Mouse (Mus musculus) skeletal muscle tissue, adult 2 months (tissue): ENCODE measurements around the gene Farp2.

ENCODE experiments used
- DNase-seq: peaks from one replicate; pipeline ENCODE4 v3.0.0-alpha.2; 2012; ENCODE audit warnings: low read depth, low spot score

Gene Farp2

GRCm38 (mm10) chr1:93563224-93563623 is 51.3 kb downstream of the Farp2 start:
- no peak for DNase-seq

- no peak for DNase-seq
These were observed 51.8 kb downstream of the Farp2 start for GRCm38 (mm10) chr1:93563649-93564048.

GRCm38 (mm10) chr1:93564781-93565180 is 52.9 kb downstream of the Farp2 start:
- no peak for DNase-seq

GRCm38 (mm10) chr1:93567013-93567412 is 55.1 kb downstream of the Farp2 start:
- DNase-seq, result no peak

GRCm38 (mm10) chr1:93567717-93568497 is 56.0 kb downstream of the Farp2 start:
- DNase-seq, result no peak

- DNase-seq, result no peak
These were observed 65.2 kb downstream of the Farp2 start for GRCm38 (mm10) chr1:93577066-93577465.

- no peak for DNase-seq
These were observed 66.0 kb downstream of the Farp2 start for GRCm38 (mm10) chr1:93577861-93578260.

- no peak for DNase-seq
These were observed 69.7 kb downstream of the Farp2 start for GRCm38 (mm10) chr1:93581545-93581944.

GRCm38 (mm10) chr1:93588346-93588745 is 76.5 kb downstream of the Farp2 start:
- no peak for DNase-seq

GRCm38 (mm10) chr1:93593960-93594359 is 82.1 kb downstream of the Farp2 start:
- no peak for DNase-seq

- DNase-seq, result no peak
These were observed 84.0 kb downstream of the Farp2 start for GRCm38 (mm10) chr1:93595916-93596315.

- DNase-seq, result no peak
These were observed 91.0 kb downstream of the Farp2 start for GRCm38 (mm10) chr1:93602911-93603310.

GRCm38 (mm10) chr1:93603921-93604320 is 92.0 kb downstream of the Farp2 start:
- DNase-seq, result no peak

GRCm38 (mm10) chr1:93607090-93608083 is 95.5 kb downstream of the Farp2 start:
- DNase-seq, result no peak

- no peak for DNase-seq
These were observed 96.9 kb downstream of the Farp2 start for GRCm38 (mm10) chr1:93608696-93609245.

GRCm38 (mm10) chr1:93609762-93610161 is 97.9 kb downstream of the Farp2 start:
- DNase-seq, result no peak

GRCm38 (mm10) chr1:93618059-93618748 is 106.3 kb downstream of the Farp2 start:
- DNase-seq, result no peak

- no peak for DNase-seq
These were observed 107.1 kb downstream of the Farp2 start for GRCm38 (mm10) chr1:93618948-93619347.

- DNase-seq, result no peak
These were observed 112.6 kb downstream of the Farp2 start for GRCm38 (mm10) chr1:93624502-93624901.

GRCm38 (mm10) chr1:93630796-93631195 is 118.9 kb downstream of the Farp2 start:
- no peak for DNase-seq

GRCm38 (mm10) chr1:93632723-93633122 is 120.8 kb downstream of the Farp2 start:
- DNase-seq, result no peak
